In genomic region chr12:87265444-87265843, GRCm38 (mm10) we compare ENCODE assay signal across 8 mouse cellular contexts. TPM values are rescaled to one million over a fixed set of nuclear protein-coding genes. Genes with fewer than 3 reads are reported as not detected.
DNase-seq lines count a peak whose midpoint lies in the region; ATAC-seq and TF ChIP-seq lines count a peak whose summit lies in the region.

No protein-coding gene starts in this region.

- peaks cover 41% of the 10 kb centered on the region for H3K36me3 ChIP-seq in heart, embryonic 16.5 days (ENCODE audit: control insufficient read depth, insufficient read depth)
- peaks cover 12 to 16% of the 10 kb centered on the region in 2 experiments for H3K36me3 ChIP-seq in MEL (ENCODE audit: control insufficient read depth in 1 of 2, insufficient read depth in 2 of 2, low read length in 2 of 2)
- peaks cover 63% of the 10 kb centered on the region for H3K36me3 ChIP-seq in hindbrain, embryonic 10.5 days
- peaks cover 60% of the 10 kb centered on the region for H3K36me3 ChIP-seq in midbrain, embryonic 10.5 days

- H3K27ac ChIP-seq in heart, embryonic 16.5 days (ENCODE audit: low read length) = peak overlapping the region; percentile 92
- no peak overlapping the region for H3K27ac ChIP-seq in MEL (ENCODE audit: control insufficient read depth, low read depth, low read length)
- peak overlapping the region; percentile 97 for H3K27ac ChIP-seq in hindbrain, embryonic 10.5 days
- H3K27ac ChIP-seq in midbrain, embryonic 10.5 days (replicated peaks) = peak overlapping the region; percentile 93

- no peaks in the 10 kb centered on the region for H3K27me3 ChIP-seq in heart, embryonic 16.5 days (ENCODE audit: control insufficient read depth, insufficient read depth, low read length)
- no peaks in the 10 kb centered on the region for H3K27me3 ChIP-seq in MEL (ENCODE audit: control insufficient read depth in 1 of 2, insufficient read depth in 2 of 2, low read length in 2 of 2)
- H3K27me3 ChIP-seq in hindbrain, embryonic 10.5 days (ENCODE audit: insufficient read depth, poor library complexity, severe bottlenecking) = no peaks in the 10 kb centered on the region
- H3K27me3 ChIP-seq in midbrain, embryonic 10.5 days (ENCODE audit: low read depth, poor library complexity, severe bottlenecking) = no peaks in the 10 kb centered on the region

- TF ChIP-seq POLR2A in MEL (IDR thresholded peaks at IDR 0.05; ENCODE audit: control insufficient read depth in 1 of 2, insufficient read depth in 1 of 2, low read depth in 1 of 2, low read length in 2 of 2, poor library complexity in 1 of 2) = no peak

- TF ChIP-seq EP300 in MEL (IDR thresholded peaks at IDR 0.05; ENCODE audit: low read depth in 1 of 2, low read length in 2 of 2) = no peak

- no peak for DNase-seq in heart, postnatal 4 days
- no peak for DNase-seq in MEL (ENCODE audit: low read depth, low spot score)
- DNase-seq in hindbrain, embryonic 10.5 days (ENCODE audit: low spot score) = no peak
- no peak for DNase-seq in midbrain, embryonic 10.5 days (ENCODE audit: low spot score)
- no peak for DNase-seq in ovary, postnatal 36 days (ENCODE audit: low spot score)
- DNase-seq in T-cell, adult 2 months (ENCODE audit: low spot score) = no peak
- no peak for DNase-seq in retina, postnatal 1 day

- no peak for TF ChIP-seq CTCF in MEL (IDR thresholded peaks at IDR 0.05 in 2 of 3, conservative IDR thresholded peaks at IDR 0.05 in 1 of 3; ENCODE audit: control insufficient read depth in 1 of 3, insufficient read depth in 1 of 3, low read depth in 2 of 3, low read length in 3 of 3, poor library complexity in 1 of 3, severe bottlenecking in 1 of 3)

- no peak for TF ChIP-seq RAD21 in MEL (IDR thresholded peaks at IDR 0.05; ENCODE audit: low read depth, low read length)

- no peak for ATAC-seq in heart, embryonic 16.5 days (replicated peaks; ENCODE audit: extremely low read depth, insufficient read depth, low FRiP score)

- H3K4me2 ChIP-seq in heart, embryonic 16.5 days (ENCODE audit: low read depth, low read length) = peak overlapping the region; percentile 83

- 17% methylated on average over 11 of the region's 11 CpGs for WGBS in heart, embryonic 16.5 days
- 29% methylated on average over 11 of the region's 11 CpGs for WGBS in hindbrain, embryonic 10.5 days
- WGBS in midbrain, embryonic 10.5 days = 31% methylated on average over 11 of the region's 11 CpGs

- peaks cover 23% of the 10 kb centered on the region for H3K79me2 ChIP-seq in MEL (ENCODE audit: control insufficient read depth, insufficient read depth, low read length, poor library complexity)

- H3K9me3 ChIP-seq in heart, embryonic 16.5 days (replicated peaks; ENCODE audit: control insufficient read depth, low read length) = no peaks in the 10 kb centered on the region
- no peaks in the 10 kb centered on the region for H3K9me3 ChIP-seq in MEL (replicated peaks; ENCODE audit: insufficient read depth, low read length)
- no peaks in the 10 kb centered on the region for H3K9me3 ChIP-seq in hindbrain, embryonic 10.5 days
- no peaks in the 10 kb centered on the region for H3K9me3 ChIP-seq in midbrain, embryonic 10.5 days (replicated peaks)

- peak overlapping the region; percentile 98 for H3K4me3 ChIP-seq in heart, embryonic 16.5 days (ENCODE audit: low read length)
- peak overlapping the region; percentile 68 to 90 for H3K4me3 ChIP-seq in MEL (ENCODE audit: control insufficient read depth in 1 of 2, insufficient read depth in 1 of 2, low read depth in 2 of 2, low read length in 2 of 2)
- peak overlapping the region; percentile 81 for H3K4me3 ChIP-seq in hindbrain, embryonic 10.5 days
- peak overlapping the region; percentile 85 for H3K4me3 ChIP-seq in midbrain, embryonic 10.5 days

- peaks cover 11% of the 10 kb centered on the region for H3K4me1 ChIP-seq in heart, embryonic 16.5 days (ENCODE audit: control insufficient read depth, insufficient read depth, low read length)
- peaks cover 0 to 7% of the 10 kb centered on the region in 2 experiments; a peak in 3 of 4 replicates for H3K4me1 ChIP-seq in MEL (ENCODE audit: control insufficient read depth in 1 of 2, insufficient read depth in 2 of 2, low read length in 2 of 2)
- H3K4me1 ChIP-seq in hindbrain, embryonic 10.5 days (replicated peaks) = peaks cover 29% of the 10 kb centered on the region
- H3K4me1 ChIP-seq in midbrain, embryonic 10.5 days = peaks cover 29% of the 10 kb centered on the region

- H3K9ac ChIP-seq in heart, embryonic 16.5 days (ENCODE audit: low read length) = peak overlapping the region; percentile 98
- H3K9ac ChIP-seq in MEL (ENCODE audit: control insufficient read depth, low read depth, low read length, poor library complexity, severe bottlenecking) = peak overlapping the region; percentile 79

TF ChIP-seq in MEL, 35 proteins besides CTCF, POLR2A, EP300 and RAD21:
- 0 out of 2 replicates have a peak, but pooled peaks have one; percentile 18 for TF ChIP-seq GATA1 (IDR thresholded peaks at IDR 0.05; ENCODE audit: low read depth, low read length)
- peak; percentile 74 for TF ChIP-seq RCOR1 (IDR thresholded peaks at IDR 0.05; ENCODE audit: low read depth, low read length)
- no peak for TF ChIP-seq E2F4 (IDR thresholded peaks at IDR 0.05; ENCODE audit: borderline replicate concordance, low read depth, low read length)
- TF ChIP-seq JUND (IDR thresholded peaks at IDR 0.05; ENCODE audit: low read depth, low read length) = no peak
- no peak for TF ChIP-seq NELFE (IDR thresholded peaks at IDR 0.05; ENCODE audit: low read depth, low read length)

RNA-seq across cellular contexts. Expression of gene Vipas39, which starts 0.6 kb away (rescaled TPM):
- polyA plus RNA-seq in heart, embryonic 16.5 days (2015; fragmentation: Nextera tagmentation; extraction: Ambion mirVana) = 35.2 and 37.5 TPM in 2 replicates
- total RNA-seq in heart, postnatal 4 days (2021) = 10 to 100 TPM; 28.1 to 28.4 TPM
- 18.2 and 19.7 TPM in 2 replicates for total RNA-seq in MEL (2012; rRNA removed)
- 10 to 100 TPM in 1 of 2 experiments, not detected in 1; 23.0 TPM for polyA plus RNA-seq in MEL (2012; ENCODE audit: insufficient read depth in 1 of 2, insufficient read length in 2 of 2, low read depth in 1 of 2, low replicate concordance in 2 of 2, missing spikeins in 1 of 2)
- polyA plus RNA-seq in hindbrain, embryonic 10.5 days (2016; fragmentation: Nextera tagmentation; extraction: Ambion mirVana) = 52.6 and 67.0 TPM in 2 replicates
- polyA plus RNA-seq in midbrain, embryonic 10.5 days (2016; fragmentation: Nextera tagmentation; extraction: Ambion mirVana) = 54.8 and 59.6 TPM in 2 replicates

RNA-seq across cellular contexts. Expression of gene Ahsa1, which starts 0.8 kb away (rescaled TPM):
- polyA plus RNA-seq in heart, embryonic 16.5 days (2015; fragmentation: Nextera tagmentation; extraction: Ambion mirVana) = 185 and 191 TPM in 2 replicates
- total RNA-seq in heart, postnatal 4 days (2021) = 100 to 1,000 TPM in 1 of 2 experiments, 10 to 100 TPM in 1; 99.4 to 101 TPM
- 414 and 424 TPM in 2 replicates for total RNA-seq in MEL (2012; rRNA removed)
- 100 to 1,000 TPM in 1 of 2 experiments, not detected in 1; 403 TPM for polyA plus RNA-seq in MEL (2012; ENCODE audit: insufficient read depth in 1 of 2, insufficient read length in 2 of 2, low read depth in 1 of 2, low replicate concordance in 2 of 2, missing spikeins in 1 of 2)
- 230 and 269 TPM in 2 replicates for polyA plus RNA-seq in hindbrain, embryonic 10.5 days (2016; fragmentation: Nextera tagmentation; extraction: Ambion mirVana)
- 243 and 272 TPM in 2 replicates for polyA plus RNA-seq in midbrain, embryonic 10.5 days (2016; fragmentation: Nextera tagmentation; extraction: Ambion mirVana)

RNA-seq across cellular contexts. Expression of gene Noxred1, which starts 26.9 kb away (rescaled TPM):
- 0.52 and 0.70 TPM in 2 replicates for polyA plus RNA-seq in heart, embryonic 16.5 days (2015; fragmentation: Nextera tagmentation; extraction: Ambion mirVana)
- total RNA-seq in heart, postnatal 4 days (2021) = under 1 TPM in 1 of 2 experiments, not detected in 1; 0.26 TPM
- 0.19 and 0.23 TPM in 2 replicates for total RNA-seq in MEL (2012; rRNA removed)
- polyA plus RNA-seq in MEL (2012; ENCODE audit: insufficient read depth in 1 of 2, insufficient read length in 2 of 2, low read depth in 1 of 2, low replicate concordance in 2 of 2, missing spikeins in 1 of 2) = under 1 TPM in 1 of 2 experiments, not detected in 1; 0.17 TPM
- polyA plus RNA-seq in hindbrain, embryonic 10.5 days (2016; fragmentation: Nextera tagmentation; extraction: Ambion mirVana) = 0.50 and 1.4 TPM in 2 replicates
- 0.82 and 0.83 TPM in 2 replicates for polyA plus RNA-seq in midbrain, embryonic 10.5 days (2016; fragmentation: Nextera tagmentation; extraction: Ambion mirVana)

RNA-seq across cellular contexts. Expression of gene Ism2, which starts 34.1 kb away (rescaled TPM):
- 0.38 and 0.69 TPM in 2 replicates for polyA plus RNA-seq in heart, embryonic 16.5 days (2015; fragmentation: Nextera tagmentation; extraction: Ambion mirVana)
- 1 to 10 TPM in 1 of 2 experiments, under 1 TPM in 1; 0.52 to 1.0 TPM for total RNA-seq in heart, postnatal 4 days (2021)
- not detected in 2 replicates for total RNA-seq in MEL (2012; rRNA removed)
- polyA plus RNA-seq in MEL (2012; ENCODE audit: insufficient read depth in 1 of 2, insufficient read length in 2 of 2, low read depth in 1 of 2, low replicate concordance in 2 of 2, missing spikeins in 1 of 2) = not detected
- polyA plus RNA-seq in hindbrain, embryonic 10.5 days (2016; fragmentation: Nextera tagmentation; extraction: Ambion mirVana) = 0.84 and 1.5 TPM in 2 replicates
- polyA plus RNA-seq in midbrain, embryonic 10.5 days (2016; fragmentation: Nextera tagmentation; extraction: Ambion mirVana) = 0.99 and 1.4 TPM in 2 replicates
